Mouse (Mus musculus) skeletal muscle tissue, adult 2 months (tissue): ENCODE data around the gene H2-Eb2.
"Not testable (repeated sequence)": the region's sequence is repeated elsewhere in the genome, so short reads cannot be mapped to it uniquely, and the experiment has no call there.

ENCODE experiments used
- DNase-seq: peaks from one replicate; pipeline ENCODE4 v3.0.0-alpha.2; 2012; ENCODE audit warnings: low read depth, low spot score

Gene H2-Eb2

GRCm38 (mm10) chr17:34305380-34306030 is 20.0 kb upstream of the H2-Eb2 start, which contains the start of gene H2-Eb1:
TSS of gene H2-Eb1 (plus strand) at chr17:34305867.
- peak; percentile 85 for DNase-seq

- no peak for DNase-seq
Observed at GRCm38 (mm10) chr17:34306407-34306806, 19.1 kb upstream of the H2-Eb2 start.

- DNase-seq, result no peak
Observed at GRCm38 (mm10) chr17:34307216-34307615, 18.2 kb upstream of the H2-Eb2 start.

GRCm38 (mm10) chr17:34308161-34308560 is 17.3 kb upstream of the H2-Eb2 start:
- DNase-seq, result no peak

GRCm38 (mm10) chr17:34309225-34309624 is 16.2 kb upstream of the H2-Eb2 start:
- DNase-seq, result no peak

GRCm38 (mm10) chr17:34309683-34310385 is 15.6 kb upstream of the H2-Eb2 start:
- peak; percentile 50 for DNase-seq

GRCm38 (mm10) chr17:34310526-34310925 is 14.9 kb upstream of the H2-Eb2 start:
- not testable (repeated sequence) for DNase-seq

GRCm38 (mm10) chr17:34312185-34312584 is 13.3 kb upstream of the H2-Eb2 start:
- DNase-seq, result no peak

GRCm38 (mm10) chr17:34313393-34313792 is 12.1 kb upstream of the H2-Eb2 start:
- peak; percentile 30 for DNase-seq

GRCm38 (mm10) chr17:34314286-34314685 is 11.2 kb upstream of the H2-Eb2 start:
- no peak for DNase-seq

GRCm38 (mm10) chr17:34315512-34315911 is 10.0 kb upstream of the H2-Eb2 start:
- no peak for DNase-seq

GRCm38 (mm10) chr17:34316697-34317096 is 8.8 kb upstream of the H2-Eb2 start:
- DNase-seq, result no peak

- no peak for DNase-seq
Observed at GRCm38 (mm10) chr17:34317275-34317674, 8.2 kb upstream of the H2-Eb2 start.

- DNase-seq, result no peak
Observed at GRCm38 (mm10) chr17:34326373-34326772, 908 bp downstream of the H2-Eb2 start.

GRCm38 (mm10) chr17:34329807-34330206 is 4.3 kb downstream of the H2-Eb2 start:
- DNase-seq, result no peak

GRCm38 (mm10) chr17:34331200-34331599 is 5.7 kb downstream of the H2-Eb2 start:
- DNase-seq, result no peak

- DNase-seq, result no peak
Observed at GRCm38 (mm10) chr17:34340619-34341402, 15.3 kb downstream of the H2-Eb2 start.

GRCm38 (mm10) chr17:34344882-34345281 is 19.4 kb downstream of the H2-Eb2 start:
- DNase-seq, result no peak

GRCm38 (mm10) chr17:34345486-34345885 is 20.0 kb downstream of the H2-Eb2 start:
- DNase-seq, result no peak

- DNase-seq, result no peak
Observed at GRCm38 (mm10) chr17:34346041-34346440, 20.6 kb downstream of the H2-Eb2 start.

- peak; percentile 73 for DNase-seq
Observed at GRCm38 (mm10) chr17:34347606-34348308, 22.3 kb downstream of the H2-Eb2 start.

- DNase-seq, result peak; percentile 38
Observed at GRCm38 (mm10) chr17:34349429-34349828, 24.0 kb downstream of the H2-Eb2 start.
